Mouse (Mus musculus): ENCODE data around the gene Lst1. TPM values are rescaled to one million over a fixed set of nuclear protein-coding genes. Genes with fewer than 3 reads are reported as not detected.
A peak's percentile ranks its signal among the peaks of the same experiment; 100 is the strongest.

Gene Lst1
- polyA plus RNA-seq, 1 experiment from 2014 or later = 17.5 TPM

DNA sequence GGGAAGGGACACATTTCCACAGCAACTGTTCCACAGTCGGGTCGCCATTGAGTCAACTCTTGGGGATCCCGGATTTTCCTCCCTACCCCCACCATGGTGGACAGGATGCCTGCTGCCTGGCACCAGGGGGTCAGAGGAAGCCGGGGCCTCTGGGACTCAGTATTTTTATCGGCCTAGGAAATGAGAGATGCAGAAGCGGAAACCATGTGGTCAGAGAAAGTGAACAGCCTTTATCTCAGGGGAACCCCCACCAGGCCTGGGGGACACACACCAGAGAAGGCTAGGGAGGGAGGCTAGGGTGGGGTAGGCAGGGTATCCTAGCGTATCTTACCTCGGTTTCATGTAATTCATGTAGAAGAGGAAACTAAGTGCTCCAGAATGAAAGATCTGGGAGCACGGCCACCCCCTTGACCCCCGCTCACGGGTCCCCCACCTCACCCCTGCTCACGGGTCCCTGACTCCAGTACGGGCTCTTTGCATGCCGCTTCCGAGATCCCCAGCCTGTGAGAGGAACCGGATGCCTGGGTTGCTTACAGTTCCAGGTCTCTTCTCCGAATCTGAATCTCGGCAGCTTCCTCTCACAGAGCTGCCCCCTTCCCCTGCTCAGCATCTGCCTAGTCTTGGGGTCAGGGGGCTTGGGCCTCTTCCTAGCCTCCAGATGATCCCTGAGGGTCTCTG is 30.4 kb upstream of the Lst1 start:
- Histone ChIP-seq H3K4me3 (ENCODE audit: low read depth, low read length) (no peak overlapping the region), H3K9ac (ENCODE audit: low read length) (no peak overlapping the region), H3K9me3 (ENCODE audit: control insufficient read depth, low read length) (no peaks in the 10 kb centered on the region), H3K27ac (replicated peaks) (no peak overlapping the region), H3K4me1 (replicated peaks; ENCODE audit: control insufficient read depth, insufficient read depth) (no peaks in the 10 kb centered on the region), H3K27me3 (ENCODE audit: control insufficient read depth, insufficient read depth, low read length) (no peaks in the 10 kb centered on the region), H3K36me3 (ENCODE audit: control insufficient read depth, insufficient read depth, low read length) (no peaks in the 10 kb centered on the region), H3K4me2 (replicated peaks; ENCODE audit: low read depth) (no peak overlapping the region)
- no peak for DNase-seq (ENCODE audit: low spot score)
- no peak; the same call in 1 of the 2 replicates for ATAC-seq (ENCODE audit: low FRiP score, low TSS enrichment)
- WGBS = 77% methylated on average over 18 of the region's 18 CpGs
- TF ChIP-seq EP300 (optimal IDR thresholded peaks at IDR 0.05) (no peak), CTCF (IDR thresholded peaks at IDR 0.05; ENCODE audit: low read depth) (no peak)

DNA sequence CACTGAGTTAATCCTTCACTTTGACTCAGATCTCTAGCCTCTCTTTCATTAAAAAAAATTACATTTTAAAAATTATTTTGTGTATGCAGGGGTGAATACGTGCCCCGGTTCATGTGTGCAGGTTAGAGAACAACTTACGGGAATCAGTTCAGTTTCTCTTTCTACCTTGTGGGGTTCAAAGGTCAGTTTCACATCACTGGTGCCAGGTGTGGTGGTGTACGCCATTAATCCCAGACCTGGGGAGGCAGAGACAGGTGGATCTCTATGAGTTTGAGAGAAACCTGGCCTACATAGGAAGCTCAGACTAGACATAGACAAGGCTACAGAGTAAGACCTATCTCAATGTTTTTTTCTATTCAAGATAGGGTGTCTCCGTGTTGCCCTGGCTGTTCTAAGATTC is 24.8 kb upstream of the Lst1 start:
- ATAC-seq (ENCODE audit: low FRiP score, low TSS enrichment) (no peak), DNase-seq (ENCODE audit: low spot score) (no peak)
- no peak overlapping the region for H3K27ac ChIP-seq (replicated peaks)
- no peak overlapping the region for H3K9ac ChIP-seq (ENCODE audit: low read length)
- no peaks in the 10 kb centered on the region for H3K9me3 ChIP-seq (ENCODE audit: control insufficient read depth, low read length)
- no peaks in the 10 kb centered on the region for H3K36me3 ChIP-seq (ENCODE audit: control insufficient read depth, insufficient read depth, low read length)
- H3K4me1 ChIP-seq (replicated peaks; ENCODE audit: control insufficient read depth, insufficient read depth) = no peaks in the 10 kb centered on the region
- no peak overlapping the region for H3K4me3 ChIP-seq (ENCODE audit: low read depth, low read length)
- 90% methylated on average over 5 of the region's 5 CpGs for WGBS
- no peaks in the 10 kb centered on the region for H3K27me3 ChIP-seq (ENCODE audit: control insufficient read depth, insufficient read depth, low read length)
- H3K4me2 ChIP-seq (replicated peaks; ENCODE audit: low read depth) = no peak overlapping the region
- TF ChIP-seq CTCF (IDR thresholded peaks at IDR 0.05; ENCODE audit: low read depth) (no peak), EP300 (optimal IDR thresholded peaks at IDR 0.05) (no peak)

DNA sequence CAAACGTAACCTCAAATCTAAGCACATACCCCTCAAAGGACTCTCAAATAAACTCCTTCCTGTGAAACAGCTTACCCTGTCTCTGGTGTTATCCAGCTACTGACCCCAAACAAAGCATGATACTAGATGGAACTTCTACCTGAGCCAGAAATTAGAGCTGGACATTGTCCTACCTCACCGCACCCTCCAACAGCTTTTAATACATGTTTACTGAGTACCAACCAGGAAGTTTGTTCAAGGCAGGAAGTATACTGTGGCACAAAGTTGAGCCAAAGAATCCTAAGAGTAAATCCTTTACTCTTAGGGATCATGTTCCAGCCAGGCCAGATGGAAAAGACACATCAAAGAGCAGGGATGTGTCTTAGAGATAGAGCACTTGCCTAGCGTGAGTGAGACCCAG is 22.4 kb upstream of the Lst1 start:
- peak overlapping the region; percentile 66 for H3K27ac ChIP-seq (replicated peaks)
- no peak overlapping the region for H3K4me2 ChIP-seq (replicated peaks; ENCODE audit: low read depth)
- WGBS = 40% methylated on average over 3 of the region's 3 CpGs
- H3K4me3 ChIP-seq (ENCODE audit: low read depth, low read length) = no peak overlapping the region
- DNase-seq (ENCODE audit: low spot score) (no peak), ATAC-seq (ENCODE audit: low FRiP score, low TSS enrichment) (peak; percentile 88)
- no peak overlapping the region for H3K9ac ChIP-seq (ENCODE audit: low read length)
- no peaks in the 10 kb centered on the region for H3K9me3 ChIP-seq (ENCODE audit: control insufficient read depth, low read length)
- H3K4me1 ChIP-seq (replicated peaks; ENCODE audit: control insufficient read depth, insufficient read depth) = no peaks in the 10 kb centered on the region
- no peak for TF ChIP-seq CTCF (IDR thresholded peaks at IDR 0.05; ENCODE audit: low read depth)
- no peaks in the 10 kb centered on the region for H3K36me3 ChIP-seq (ENCODE audit: control insufficient read depth, insufficient read depth, low read length)
- H3K27me3 ChIP-seq (ENCODE audit: control insufficient read depth, insufficient read depth, low read length) = no peaks in the 10 kb centered on the region

DNA sequence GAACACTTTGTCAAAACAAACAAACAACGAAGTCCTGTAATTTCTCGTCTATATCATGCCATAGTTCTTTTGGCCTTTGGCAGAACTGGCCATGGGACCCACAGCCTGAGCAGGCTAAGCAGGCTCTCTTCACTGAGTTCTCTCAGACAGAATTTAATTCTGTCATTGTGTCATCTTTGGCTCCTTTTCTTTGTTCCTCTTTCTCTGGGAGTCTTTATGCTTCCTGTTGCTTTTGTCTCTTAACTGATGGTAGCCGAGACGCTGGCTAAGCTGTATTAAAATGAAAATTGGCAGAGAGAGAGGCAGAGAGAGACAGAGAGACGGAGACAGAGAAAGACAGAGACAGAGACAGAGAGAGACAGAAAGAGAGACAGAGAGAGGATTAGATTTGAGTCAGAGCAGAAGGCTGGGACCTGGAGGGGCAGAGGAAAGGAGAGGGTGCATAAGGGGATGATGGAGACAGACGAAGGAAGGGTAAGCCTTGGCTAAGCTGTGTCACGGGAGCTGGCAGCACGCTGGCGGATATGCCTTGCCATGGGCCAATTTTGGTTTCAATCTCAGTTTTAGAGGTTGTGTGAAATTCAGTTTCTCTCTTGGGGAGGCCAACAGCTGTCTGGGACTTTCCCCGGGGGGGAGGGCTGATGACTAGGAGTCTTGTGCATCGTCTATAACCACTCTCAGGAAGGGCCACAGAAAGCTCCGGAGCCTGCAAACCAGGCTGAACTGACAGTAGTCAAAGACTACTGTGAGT is 21.7 kb upstream of the Lst1 start:
- peak overlapping the region; percentile 66 for H3K27ac ChIP-seq (replicated peaks)
- no peaks in the 10 kb centered on the region for H3K36me3 ChIP-seq (ENCODE audit: control insufficient read depth, insufficient read depth, low read length)
- WGBS = 73% methylated on average over 12 of the region's 12 CpGs
- no peak overlapping the region for H3K9ac ChIP-seq (ENCODE audit: low read length)
- no peaks in the 10 kb centered on the region for H3K4me1 ChIP-seq (replicated peaks; ENCODE audit: control insufficient read depth, insufficient read depth)
- H3K27me3 ChIP-seq (ENCODE audit: control insufficient read depth, insufficient read depth, low read length) = no peaks in the 10 kb centered on the region
- ATAC-seq (ENCODE audit: low FRiP score, low TSS enrichment) (peak; percentile 34; the same call in 1 of the 2 replicates), DNase-seq (ENCODE audit: low spot score) (no peak)
- no peak overlapping the region for H3K4me2 ChIP-seq (replicated peaks; ENCODE audit: low read depth)
- H3K9me3 ChIP-seq (ENCODE audit: control insufficient read depth, low read length) = no peaks in the 10 kb centered on the region
- TF ChIP-seq CTCF (IDR thresholded peaks at IDR 0.05; ENCODE audit: low read depth) = no peak
- TF ChIP-seq EP300 (optimal IDR thresholded peaks at IDR 0.05) = no peak
- H3K4me3 ChIP-seq (ENCODE audit: low read depth, low read length) = no peak overlapping the region

DNA sequence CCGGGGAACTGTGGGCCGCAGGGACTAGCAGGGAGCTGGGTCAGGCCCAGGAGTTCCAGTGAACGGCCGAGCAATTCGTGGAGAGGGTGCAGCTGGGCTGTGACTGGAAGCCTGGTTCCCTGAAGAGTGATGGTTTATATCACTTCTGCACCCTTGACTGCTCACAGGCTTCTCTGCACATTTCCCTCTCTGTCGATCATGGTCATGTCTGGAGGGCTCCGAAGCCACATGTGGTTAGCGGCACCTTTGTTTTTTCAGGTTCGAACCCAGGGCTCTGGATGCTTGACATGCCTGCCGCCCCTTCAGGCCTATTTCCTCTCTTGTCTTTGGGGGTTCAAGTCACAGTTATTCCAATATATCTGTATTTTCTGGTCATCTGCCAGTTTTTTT is 17.1 kb upstream of the Lst1 start:
- WGBS = 54% methylated on average over 10 of the region's 10 CpGs
- TF ChIP-seq EP300 (optimal IDR thresholded peaks at IDR 0.05) = no peak
- no peak for TF ChIP-seq CTCF (IDR thresholded peaks at IDR 0.05; ENCODE audit: low read depth)
- H3K9me3 ChIP-seq (ENCODE audit: control insufficient read depth, low read length) = no peaks in the 10 kb centered on the region
- H3K27me3 ChIP-seq (ENCODE audit: control insufficient read depth, insufficient read depth, low read length) = no peaks in the 10 kb centered on the region; the same call in 1 of the 2 replicates
- no peak overlapping the region for H3K4me3 ChIP-seq (ENCODE audit: low read depth, low read length)
- DNase-seq (ENCODE audit: low spot score) (no peak), ATAC-seq (ENCODE audit: low FRiP score, low TSS enrichment) (peak; percentile 33; the same call in 1 of the 2 replicates)
- H3K27ac ChIP-seq (replicated peaks) = no peak overlapping the region
- no peaks in the 10 kb centered on the region for H3K4me1 ChIP-seq (replicated peaks; ENCODE audit: control insufficient read depth, insufficient read depth)
- no peaks in the 10 kb centered on the region for H3K36me3 ChIP-seq (ENCODE audit: control insufficient read depth, insufficient read depth, low read length)
- H3K9ac ChIP-seq (ENCODE audit: low read length) = no peak overlapping the region
- no peak overlapping the region for H3K4me2 ChIP-seq (replicated peaks; ENCODE audit: low read depth)
